Comparison of ENCODE assay signal across 17 mouse cellular contexts in the genomic region with DNA sequence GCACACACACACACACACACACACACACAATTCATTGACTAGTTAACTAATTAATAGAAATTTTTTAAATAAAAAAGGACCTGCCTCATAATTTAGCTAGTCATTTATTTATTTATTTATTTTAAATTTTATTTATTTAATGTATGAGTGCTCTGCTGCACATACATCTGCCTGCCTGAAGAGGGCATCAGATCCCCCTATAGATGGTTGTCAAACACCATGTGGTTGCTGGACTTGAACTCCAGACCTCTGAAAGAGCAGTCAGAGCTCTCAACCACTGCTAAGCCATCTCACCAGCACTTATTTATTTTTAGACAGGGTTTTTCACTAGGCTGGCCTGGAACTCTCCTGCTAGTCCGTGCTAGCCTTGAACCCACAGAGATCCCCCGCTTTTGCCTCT. TPM values are rescaled to one million over a fixed set of nuclear protein-coding genes. Genes with fewer than 3 reads are reported as not detected.
DNase-seq lines count a peak whose midpoint lies in the region; ATAC-seq and TF ChIP-seq lines count a peak whose summit lies in the region.
"Had no signal": no experiment of that assay in that cellular context is flagged by ENCODE, and none has a peak within 500 bp of the region (broad histone marks: within the 10 kb centered on the region; RNA-seq: fewer than 3 reads in every experiment).

No protein-coding gene starts in this region.

- TF ChIP-seq EP300 in stomach, postnatal 0 days (optimal IDR thresholded peaks at IDR 0.05), result no peak

- H3K4me3 ChIP-seq in intestine, postnatal 0 days (ENCODE audit: low read depth, low read length), result no peak overlapping the region
- H3K4me3 ChIP-seq in intestine, embryonic 16.5 days (ENCODE audit: low read length), result no peak overlapping the region
- H3K4me3 ChIP-seq in midbrain, postnatal 0 days (ENCODE audit: low read depth, low read length), result no peak overlapping the region
- H3K4me3 ChIP-seq in midbrain, embryonic 15.5 days, result no peak overlapping the region
- no peak overlapping the region for H3K4me3 ChIP-seq in stomach, postnatal 0 days (ENCODE audit: low read depth, low read length)
- H3K4me3 ChIP-seq: embryonic facial prominence, embryonic 12.5 days; kidney, embryonic 15.5 days; myocyte had no signal

- TF ChIP-seq POLR2A in brain, embryonic 14.5 days (IDR thresholded peaks at IDR 0.05; ENCODE audit: borderline replicate concordance, extremely low read depth, insufficient read depth, insufficient read length, poor library complexity, severe bottlenecking), result no peak

- no peaks in the 10 kb centered on the region for H3K9me3 ChIP-seq in intestine, postnatal 0 days (ENCODE audit: control insufficient read depth)
- no peaks in the 10 kb centered on the region for H3K9me3 ChIP-seq in intestine, embryonic 16.5 days (ENCODE audit: control insufficient read depth, low read length)
- H3K9me3 ChIP-seq in midbrain, postnatal 0 days (ENCODE audit: low read length), result no peaks in the 10 kb centered on the region
- H3K9me3 ChIP-seq in midbrain, embryonic 15.5 days, result no peaks in the 10 kb centered on the region
- no peaks in the 10 kb centered on the region for H3K9me3 ChIP-seq in stomach, postnatal 0 days (ENCODE audit: control insufficient read depth, low read length)
- H3K9me3 ChIP-seq: embryonic facial prominence, embryonic 12.5 days; kidney, embryonic 15.5 days had no signal

- no peak overlapping the region for H3K27ac ChIP-seq in intestine, postnatal 0 days (ENCODE audit: low read depth, low read length)
- H3K27ac ChIP-seq in intestine, embryonic 16.5 days (ENCODE audit: low read length), result no peak overlapping the region
- no peak overlapping the region for H3K27ac ChIP-seq in midbrain, postnatal 0 days (ENCODE audit: low read depth, low read length)
- H3K27ac ChIP-seq in midbrain, embryonic 15.5 days, result no peak overlapping the region
- no peak overlapping the region for H3K27ac ChIP-seq in stomach, postnatal 0 days (replicated peaks)
- H3K27ac ChIP-seq: kidney, embryonic 15.5 days had no signal

- H3K27me3 ChIP-seq in intestine, postnatal 0 days (replicated peaks; ENCODE audit: control insufficient read depth, insufficient read depth, low read length), result peaks cover 3% of the 10 kb centered on the region; the same call in 1 of the 2 replicates
- 0 out of 2 replicates have a peak, but pooled peaks cover 3% of the 10 kb centered on the region for H3K27me3 ChIP-seq in intestine, embryonic 16.5 days (replicated peaks; ENCODE audit: control insufficient read depth, insufficient read depth, low read length)
- no peaks in the 10 kb centered on the region for H3K27me3 ChIP-seq in midbrain, postnatal 0 days (ENCODE audit: insufficient read depth, low read length)
- H3K27me3 ChIP-seq in midbrain, embryonic 15.5 days (replicated peaks), result no peaks in the 10 kb centered on the region
- H3K27me3 ChIP-seq in stomach, postnatal 0 days (ENCODE audit: control insufficient read depth, insufficient read depth, low read length), result no peaks in the 10 kb centered on the region
- H3K27me3 ChIP-seq: embryonic facial prominence, embryonic 12.5 days had no signal

- 0 out of 2 replicates have a peak, but pooled peaks cover 4% of the 10 kb centered on the region for H3K4me1 ChIP-seq in intestine, postnatal 0 days (replicated peaks; ENCODE audit: control insufficient read depth, insufficient read depth, low read length)
- peaks cover 13% of the 10 kb centered on the region for H3K4me1 ChIP-seq in intestine, embryonic 16.5 days (ENCODE audit: control insufficient read depth, insufficient read depth, low read length)
- peaks cover 14% of the 10 kb centered on the region for H3K4me1 ChIP-seq in midbrain, postnatal 0 days (ENCODE audit: insufficient read depth, low read length)
- H3K4me1 ChIP-seq in midbrain, embryonic 15.5 days, result peaks cover 19% of the 10 kb centered on the region
- peaks cover 5% of the 10 kb centered on the region; the same call in 1 of the 2 replicates for H3K4me1 ChIP-seq in stomach, postnatal 0 days (replicated peaks; ENCODE audit: control insufficient read depth, insufficient read depth)

- DNase-seq in midbrain, postnatal 0 days (ENCODE audit: low spot score), result no peak
- no peak for DNase-seq in brain, embryonic 14.5 days (ENCODE audit: low read depth)
- DNase-seq in stomach, postnatal 0 days (ENCODE audit: low spot score), result no peak
- no peak for DNase-seq in urinary bladder, postnatal 14 days (ENCODE audit: low spot score)
- DNase-seq: cerebellum, adult 11-12 months; heart, adult 18-20 months; lung, postnatal 4 days; right cerebral cortex, postnatal 14 days; thymus, adult 18-20 months had no signal

- WGBS in intestine, postnatal 0 days, result 91% methylated on average over 2 of the region's 2 CpGs
- 84% methylated on average over 2 of the region's 2 CpGs for WGBS in intestine, embryonic 16.5 days
- 87% methylated on average over 2 of the region's 2 CpGs for WGBS in midbrain, postnatal 0 days
- 89% methylated on average over 2 of the region's 2 CpGs for WGBS in midbrain, embryonic 15.5 days
- WGBS in stomach, postnatal 0 days, result 91% methylated on average over 2 of the region's 2 CpGs

- H3K36me3 ChIP-seq in intestine, postnatal 0 days (ENCODE audit: control insufficient read depth, insufficient read depth), result no peaks in the 10 kb centered on the region
- no peaks in the 10 kb centered on the region for H3K36me3 ChIP-seq in intestine, embryonic 16.5 days (ENCODE audit: control insufficient read depth, insufficient read depth, low read length)
- no peaks in the 10 kb centered on the region for H3K36me3 ChIP-seq in midbrain, postnatal 0 days (ENCODE audit: insufficient read depth, low read length)
- H3K36me3 ChIP-seq in midbrain, embryonic 15.5 days (replicated peaks), result no peaks in the 10 kb centered on the region
- H3K36me3 ChIP-seq in stomach, postnatal 0 days (ENCODE audit: control insufficient read depth, insufficient read depth, low read length), result no peaks in the 10 kb centered on the region
- H3K36me3 ChIP-seq: embryonic facial prominence, embryonic 12.5 days; kidney, embryonic 15.5 days had no signal

- no peak overlapping the region for H3K9ac ChIP-seq in intestine, postnatal 0 days (ENCODE audit: low read depth, low read length)
- H3K9ac ChIP-seq in intestine, embryonic 16.5 days (ENCODE audit: low read depth, low read length), result no peak overlapping the region
- no peak overlapping the region for H3K9ac ChIP-seq in midbrain, postnatal 0 days (replicated peaks; ENCODE audit: low read length, poor library complexity, severe bottlenecking)
- no peak overlapping the region for H3K9ac ChIP-seq in midbrain, embryonic 15.5 days
- no peak overlapping the region for H3K9ac ChIP-seq in stomach, postnatal 0 days (ENCODE audit: low read length)
- H3K9ac ChIP-seq: embryonic facial prominence, embryonic 12.5 days; kidney, embryonic 15.5 days had no signal

- TF ChIP-seq CTCF in intestine, postnatal 0 days (IDR thresholded peaks at IDR 0.05; ENCODE audit: low read depth), result peak; percentile 40; the same call in 1 of the 2 replicates
- TF ChIP-seq CTCF in midbrain, postnatal 0 days (IDR thresholded peaks at IDR 0.05), result peak; percentile 47
- TF ChIP-seq CTCF in brain, embryonic 14.5 days (IDR thresholded peaks at IDR 0.05; ENCODE audit: borderline replicate concordance, extremely low read depth, insufficient read depth, insufficient read length), result 0 out of 2 replicates have a peak, but pooled peaks have one; percentile 18
- peak; percentile 44 for TF ChIP-seq CTCF in stomach, postnatal 0 days (IDR thresholded peaks at IDR 0.05; ENCODE audit: low read depth)

- no peak for ATAC-seq in intestine, postnatal 0 days
- ATAC-seq in intestine, embryonic 16.5 days, result no peak
- no peak for ATAC-seq in midbrain, postnatal 0 days (ENCODE audit: low FRiP score)
- ATAC-seq in midbrain, embryonic 15.5 days (replicated peaks), result no peak
- ATAC-seq in stomach, postnatal 0 days (ENCODE audit: low FRiP score, low TSS enrichment), result no peak
- ATAC-seq: hindbrain, embryonic 16.5 days had no signal

- no peak overlapping the region for H3K4me2 ChIP-seq in intestine, postnatal 0 days (replicated peaks; ENCODE audit: low read depth)
- no peak overlapping the region for H3K4me2 ChIP-seq in intestine, embryonic 16.5 days (ENCODE audit: low read depth, low read length)
- no peak overlapping the region for H3K4me2 ChIP-seq in midbrain, postnatal 0 days (ENCODE audit: low read depth, low read length, poor library complexity, severe bottlenecking)
- H3K4me2 ChIP-seq in midbrain, embryonic 15.5 days, result no peak overlapping the region
- H3K4me2 ChIP-seq in stomach, postnatal 0 days (replicated peaks; ENCODE audit: low read depth), result no peak overlapping the region
- H3K4me2 ChIP-seq: midbrain, embryonic 11.5 days had no signal

RNA-seq across cellular contexts. Expression of a gene that starts 50.6 kb away (rescaled TPM):
- 5.9 and 6.1 TPM in 2 replicates for polyA plus RNA-seq in intestine, postnatal 0 days (2015; fragmentation: Nextera tagmentation; extraction: Ambion mirVana)
- polyA plus RNA-seq in intestine, embryonic 16.5 days (2015; fragmentation: Nextera tagmentation; extraction: Ambion mirVana), result 14.0 and 15.8 TPM in 2 replicates
- total RNA-seq in midbrain, postnatal 0 days (2014; rRNA removed), result 35.2 and 39.3 TPM in 2 replicates
- polyA plus RNA-seq in midbrain, postnatal 0 days (2015; fragmentation: Nextera tagmentation; extraction: Ambion mirVana), result 14.0 and 16.6 TPM in 2 replicates
- polyA plus RNA-seq in midbrain, embryonic 15.5 days (2015; fragmentation: Nextera tagmentation; extraction: Ambion mirVana), result 15.5 and 18.0 TPM in 2 replicates
- polyA plus RNA-seq in brain, embryonic 14.5 days (2012; rRNA removed), result 22.1 and 26.4 TPM in 2 replicates
- 8.5 and 9.2 TPM in 2 replicates for polyA plus RNA-seq in stomach, postnatal 0 days (2015; fragmentation: Nextera tagmentation; extraction: Ambion mirVana)
